Mouse (Mus musculus) megakaryocyte, embryonic 14.5 days (primary cell): ENCODE measurements around the gene Taar7a.

Experiments
- FLI1 ChIP-seq: IDR thresholded peaks from 2 replicates; pipeline ENCODE4 v1.6.1; 2012; ENCODE audit warnings: low read length, inconsistent platforms, mixed read lengths
- GATA1 ChIP-seq: IDR thresholded peaks from 3 replicates; pipeline ENCODE4 v1.6.1; 2012; ENCODE audit warnings: mixed read lengths, low read length, inconsistent platforms, borderline replicate concordance

DNA sequence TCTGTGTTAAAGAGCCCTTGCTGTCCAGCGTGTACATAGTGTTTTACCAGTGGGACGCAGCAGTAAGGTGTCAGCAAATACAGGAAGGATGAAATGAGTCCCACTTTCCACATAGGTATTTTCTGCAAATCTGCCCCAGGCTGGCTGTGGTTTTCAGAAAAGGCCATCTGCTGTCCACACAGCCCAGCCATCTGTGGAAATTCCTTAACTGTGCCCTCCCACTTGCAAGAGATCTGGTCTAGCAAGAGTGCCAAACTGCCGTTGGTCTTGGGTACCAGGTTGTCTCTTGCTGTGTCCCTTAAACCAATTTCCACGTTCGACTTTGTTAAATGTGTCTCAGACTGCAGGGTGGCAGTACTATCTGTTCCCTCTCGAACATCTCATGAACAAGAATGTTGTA lies 41.6 kb downstream of the Taar7a start:
- TF ChIP-seq GATA1 (no peak), FLI1 (no peak)
